Mouse (Mus musculus) CH12.LX (cell line): ENCODE data around the gene 4930583I09Rik.

Source experiments
- BHLHE40 ChIP-seq: IDR thresholded peaks from 2 replicates; pipeline ENCODE4 v1.6.1; 2011; ENCODE audit warnings: mild to moderate bottlenecking, low read depth, low read length, improper control_type of control experiment
- CHD1 ChIP-seq: IDR thresholded peaks from 2 replicates; pipeline ENCODE4 v1.6.1; 2012; ENCODE audit warnings: low read depth, low read length, improper control_type of control experiment, inconsistent platforms
- CTCF ChIP-seq, 2 experiments: IDR thresholded peaks in 1 of 2; conservative IDR thresholded peaks in 1 of 2; 2 replicates each; pipeline ENCODE4 v1.5.1; 2011 to 2012; ENCODE audit warnings: low read depth in 2 of 2, low read length in 2 of 2, improper control_type of control experiment in 1 of 2, inconsistent platforms in 1 of 2, mild to moderate bottlenecking in 1 of 2, moderate library complexity in 1 of 2
- MAFK ChIP-seq: IDR thresholded peaks from 2 replicates; pipeline ENCODE4 v1.6.1; 2011; ENCODE audit warnings: low read length, improper control_type of control experiment; ENCODE audit not compliant: insufficient replicate concordance
- MYC ChIP-seq: IDR thresholded peaks from 2 replicates; pipeline ENCODE4 v1.6.1; 2011; ENCODE audit warnings: low read depth, mild to moderate bottlenecking, improper control_type of control experiment, low read length
- POLR2A ChIP-seq: IDR thresholded peaks from 2 replicates; pipeline ENCODE4 v1.6.1; 2011; ENCODE audit warnings: low read depth, mild to moderate bottlenecking, improper control_type of control experiment, low read length
- SMC3 ChIP-seq: IDR thresholded peaks from 2 replicates; pipeline ENCODE4 v1.6.1; 2011; ENCODE audit warnings: low read depth, low read length, improper control_type of control experiment
- ZKSCAN1 ChIP-seq: IDR thresholded peaks from 2 replicates; pipeline ENCODE4 v1.6.1; 2012; ENCODE audit warnings: low read depth, inconsistent platforms, low read length, improper control_type of control experiment, borderline replicate concordance

GRCm38 (mm10) chr17:64802168-64802955 lies 33.5 kb downstream of the 4930583I09Rik start:
- no peak for TF ChIP-seq MYC
- TF ChIP-seq MAFK: no peak
- no peak for TF ChIP-seq CTCF (conservative IDR thresholded peaks at IDR 0.05 in 1 of 2, IDR thresholded peaks at IDR 0.05 in 1 of 2; ENCODE audit: low read depth in 2 of 2, low read length in 2 of 2)
- TF ChIP-seq POLR2A: no peak
- TF ChIP-seq BHLHE40: no peak
- TF ChIP-seq SMC3: no peak
- no peak for TF ChIP-seq ZKSCAN1
- TF ChIP-seq CHD1: no peak
